Mouse (Mus musculus) gastrocnemius, adult 8-10 months (tissue): ENCODE measurements around the gene Dgka. TPM values are rescaled to one million over a fixed set of nuclear protein-coding genes. Genes with fewer than 3 reads are reported as not detected.

Experiments
- DNase-seq, 2 experiments: peaks; one replicate each; pipeline ENCODE4 v3.0.0; 2022; ENCODE audit warnings: low spot score in 2 of 2
- total RNA-seq, 4 experiments: library from RNA; stranded (reverse); gene quantifications; 2 replicates each; pipeline ENCODE4 v1.2.4; 2022

Gene Dgka
- total RNA-seq, result 10 to 100 TPM in 1 of 4 experiments, 1 to 10 TPM in 3; 7.5 to 10.0 (median 8.0) TPM

- no peak for DNase-seq
Observed at GRCm38 (mm10) chr10:128744680-128745601, at the start of gene Dgka. Dgka (minus strand) TSS chr10:128744855.

GRCm38 (mm10) chr10:128794391-128794790 is 49.7 kb upstream of the Dgka start:
- no peak for DNase-seq

- DNase-seq, result no peak
Observed at GRCm38 (mm10) chr10:128793258-128793657, 48.6 kb upstream of the Dgka start.

GRCm38 (mm10) chr10:128792041-128792440 is 47.4 kb upstream of the Dgka start:
- no peak for DNase-seq

GRCm38 (mm10) chr10:128790398-128791124 is 45.9 kb upstream of the Dgka start, which contains the start of gene Mmp19:
Mmp19 (plus strand) TSS chr10:128790910.
- no peak for DNase-seq

- DNase-seq, result no peak
Observed at GRCm38 (mm10) chr10:128780200-128780599, 35.5 kb upstream of the Dgka start.

- peak; percentile 72 to 76 for DNase-seq
Observed at GRCm38 (mm10) chr10:128779011-128779795, 34.5 kb upstream of the Dgka start.

GRCm38 (mm10) chr10:128778441-128778840 is 33.8 kb upstream of the Dgka start:
- no peak for DNase-seq

- no peak for DNase-seq
Observed at GRCm38 (mm10) chr10:128773685-128774084, 29.0 kb upstream of the Dgka start.

GRCm38 (mm10) chr10:128772895-128773294 is 28.2 kb upstream of the Dgka start:
- DNase-seq, result no peak

- peak; percentile 60 to 63 for DNase-seq
Observed at GRCm38 (mm10) chr10:128748252-128748864, 3.7 kb upstream of the Dgka start.

- peak; percentile 73 to 79 for DNase-seq
Observed at GRCm38 (mm10) chr10:128747646-128748251, 3.1 kb upstream of the Dgka start, which contains the start of gene Pym1. Pym1 (plus strand) TSS chr10:128747889.

GRCm38 (mm10) chr10:128746972-128747645 is 2.5 kb upstream of the Dgka start:
- no peak for DNase-seq

GRCm38 (mm10) chr10:128745946-128746613 is 1.4 kb upstream of the Dgka start:
- DNase-seq, result no peak

- peak in 1 of 2 experiments; percentile 7 for DNase-seq
Observed at GRCm38 (mm10) chr10:128744211-128744610, 444 bp downstream of the Dgka start.

GRCm38 (mm10) chr10:128743791-128744191 is 864 bp downstream of the Dgka start:
- DNase-seq, result peak; percentile 22 to 47

- DNase-seq, result no peak
Observed at GRCm38 (mm10) chr10:128743235-128743634, 1.4 kb downstream of the Dgka start.

GRCm38 (mm10) chr10:128742616-128743015 is 2.0 kb downstream of the Dgka start:
- DNase-seq, result no peak

GRCm38 (mm10) chr10:128740296-128740695 is 4.4 kb downstream of the Dgka start:
- DNase-seq, result no peak
